Mouse (Mus musculus): ENCODE data around the gene Cfap73.

- TF ChIP-seq POLR2A (IDR thresholded peaks at IDR 0.05; ENCODE audit: borderline replicate concordance, extremely low read depth, insufficient read depth, insufficient read length, poor library complexity, severe bottlenecking) (no peak), CTCF (IDR thresholded peaks at IDR 0.05; ENCODE audit: borderline replicate concordance, extremely low read depth, insufficient read depth, insufficient read length) (peak; percentile 51; the same call in 1 of the 2 replicates)
Measured at GRCm38 (mm10) chr5:120615903-120616302, 18.1 kb downstream of the Cfap73 start.

All from brain, embryonic 14.5 days (tissue).